Mouse (Mus musculus): ENCODE data around the gene Sec14l4. TPM values are rescaled to one million over a fixed set of nuclear protein-coding genes. Genes with fewer than 3 reads are reported as not detected.
A peak's percentile ranks its signal among the peaks of the same experiment; 100 is the strongest.
"Not testable (repeated sequence)": the region's sequence is repeated elsewhere in the genome, so short reads cannot be mapped to it uniquely, and the experiment has no call there.

Sec14l4 gene
- polyA plus RNA-seq, 1 experiment from 2014 or later, result 35.9 TPM

DNA sequence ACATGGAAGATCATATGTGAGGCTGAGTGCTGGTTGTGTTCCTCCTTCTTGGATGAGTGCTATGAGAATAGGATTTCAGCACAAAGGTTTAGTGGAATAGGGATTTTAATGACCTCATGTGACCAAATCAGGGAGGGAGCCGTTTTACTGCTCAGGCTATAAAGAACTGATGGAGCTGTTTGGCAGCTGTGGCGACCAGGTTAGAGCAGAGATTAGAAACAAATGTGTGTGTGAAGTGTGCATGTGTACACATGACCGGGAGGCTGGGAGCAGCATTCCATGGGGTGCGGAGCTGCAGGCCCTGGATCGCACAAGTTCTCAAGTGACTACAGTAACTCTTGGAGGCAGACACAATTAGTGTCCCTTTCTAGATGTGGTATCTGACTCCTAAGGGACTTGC lies 31.7 kb upstream of the Sec14l4 start:
- no peak overlapping the region for H3K4me2 ChIP-seq (replicated peaks; ENCODE audit: low read depth, low read length)
- H3K27me3 ChIP-seq (replicated peaks; ENCODE audit: insufficient read depth, low read length), result peaks cover 23% of the 10 kb centered on the region
- H3K4me1 ChIP-seq (ENCODE audit: insufficient read depth, low read depth, low read length), result no peaks in the 10 kb centered on the region
- H3K9me3 ChIP-seq (ENCODE audit: low read length), result no peaks in the 10 kb centered on the region
- no peak overlapping the region for H3K4me3 ChIP-seq (ENCODE audit: low read depth, low read length)
- ATAC-seq (no peak), DNase-seq (ENCODE audit: low spot score) (no peak)
- 68% methylated on average over 5 of the region's 5 CpGs for WGBS
- no peaks in the 10 kb centered on the region for H3K36me3 ChIP-seq (ENCODE audit: insufficient read depth, low read length)
- no peak overlapping the region for H3K27ac ChIP-seq (ENCODE audit: low read length)
- no peak overlapping the region for H3K9ac ChIP-seq (replicated peaks; ENCODE audit: low read depth)
- TF ChIP-seq CTCF (IDR thresholded peaks at IDR 0.05), result no peak
- TF ChIP-seq EP300 (IDR thresholded peaks at IDR 0.05), result no peak

DNA sequence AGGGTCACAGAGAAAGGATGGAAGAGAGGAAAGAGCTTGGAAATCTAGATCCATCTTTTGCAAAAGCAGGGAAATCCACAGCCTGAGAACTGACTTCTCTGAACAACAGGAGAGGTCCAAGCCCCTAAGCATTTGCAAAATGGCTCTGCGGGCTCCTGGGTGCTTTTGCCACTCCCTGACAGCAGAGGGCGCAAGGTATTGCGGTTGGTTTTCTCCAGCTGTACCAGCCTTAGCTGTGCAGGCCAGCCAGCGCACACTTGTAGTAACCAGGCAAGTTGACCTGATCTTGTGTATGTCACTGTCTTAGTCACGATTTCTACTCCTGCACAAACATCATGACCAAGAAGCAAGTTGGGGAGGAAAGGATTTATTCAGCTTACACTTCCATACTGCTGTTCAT lies 29.7 kb upstream of the Sec14l4 start:
- WGBS, result 10% methylated on average over 5 of the region's 5 CpGs
- Histone ChIP-seq H3K9me3 (ENCODE audit: low read length) (no peaks in the 10 kb centered on the region), H3K4me2 (replicated peaks; ENCODE audit: low read depth, low read length) (no peak overlapping the region), H3K4me3 (ENCODE audit: low read depth, low read length) (no peak overlapping the region), H3K9ac (replicated peaks; ENCODE audit: low read depth) (no peak overlapping the region), H3K27me3 (replicated peaks; ENCODE audit: insufficient read depth, low read length) (peaks cover 23% of the 10 kb centered on the region), H3K27ac (ENCODE audit: low read length) (no peak overlapping the region), H3K36me3 (ENCODE audit: insufficient read depth, low read length) (no peaks in the 10 kb centered on the region), H3K4me1 (ENCODE audit: insufficient read depth, low read depth, low read length) (no peaks in the 10 kb centered on the region)
- TF ChIP-seq CTCF (IDR thresholded peaks at IDR 0.05) (peak; percentile 85), EP300 (IDR thresholded peaks at IDR 0.05) (no peak)
- peak; percentile 73 for DNase-seq (ENCODE audit: low spot score)
- peak; percentile 57 for ATAC-seq

DNA sequence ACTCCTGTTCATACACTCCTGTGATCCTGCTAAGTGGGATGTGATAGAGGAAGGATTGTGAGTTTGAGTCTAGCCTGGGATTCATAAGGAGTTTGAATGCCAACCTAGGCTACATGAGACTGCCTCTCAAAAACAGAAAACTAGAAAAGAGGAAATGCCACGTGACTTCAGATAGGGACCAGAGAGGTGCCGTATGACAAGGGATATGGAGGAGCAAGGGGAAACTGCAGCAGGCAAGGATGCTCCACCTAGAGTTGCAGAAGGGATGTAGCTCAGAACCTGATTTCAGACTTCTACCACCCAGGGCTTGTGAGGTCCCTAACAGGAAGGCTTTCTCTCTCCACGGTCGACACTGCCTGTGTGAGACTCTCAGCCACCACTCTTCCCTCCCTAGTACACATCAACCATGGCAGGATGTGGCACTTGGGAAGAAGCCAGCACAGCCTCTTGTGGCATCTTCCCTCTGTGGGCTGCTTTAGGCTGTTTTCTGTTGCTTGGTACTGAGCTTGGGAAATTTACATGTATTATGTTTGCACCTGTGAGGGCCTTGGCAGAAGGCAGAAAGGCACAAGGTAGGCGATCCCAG lies 25.9 kb upstream of the Sec14l4 start:
- DNase-seq (ENCODE audit: low spot score) (no peak), ATAC-seq (no peak)
- no peak overlapping the region for H3K27ac ChIP-seq (ENCODE audit: low read length)
- no peak overlapping the region for H3K4me2 ChIP-seq (replicated peaks; ENCODE audit: low read depth, low read length)
- H3K4me3 ChIP-seq (ENCODE audit: low read depth, low read length), result no peak overlapping the region
- no peak overlapping the region for H3K9ac ChIP-seq (replicated peaks; ENCODE audit: low read depth)
- no peaks in the 10 kb centered on the region for H3K9me3 ChIP-seq (ENCODE audit: low read length)
- no peaks in the 10 kb centered on the region for H3K27me3 ChIP-seq (replicated peaks; ENCODE audit: insufficient read depth, low read length)
- TF ChIP-seq EP300 (IDR thresholded peaks at IDR 0.05) (no peak), CTCF (IDR thresholded peaks at IDR 0.05) (no peak)
- H3K4me1 ChIP-seq (ENCODE audit: insufficient read depth, low read depth, low read length), result no peaks in the 10 kb centered on the region
- H3K36me3 ChIP-seq (ENCODE audit: insufficient read depth, low read length), result no peaks in the 10 kb centered on the region
- WGBS, result 52% methylated on average over 5 of the region's 5 CpGs

DNA sequence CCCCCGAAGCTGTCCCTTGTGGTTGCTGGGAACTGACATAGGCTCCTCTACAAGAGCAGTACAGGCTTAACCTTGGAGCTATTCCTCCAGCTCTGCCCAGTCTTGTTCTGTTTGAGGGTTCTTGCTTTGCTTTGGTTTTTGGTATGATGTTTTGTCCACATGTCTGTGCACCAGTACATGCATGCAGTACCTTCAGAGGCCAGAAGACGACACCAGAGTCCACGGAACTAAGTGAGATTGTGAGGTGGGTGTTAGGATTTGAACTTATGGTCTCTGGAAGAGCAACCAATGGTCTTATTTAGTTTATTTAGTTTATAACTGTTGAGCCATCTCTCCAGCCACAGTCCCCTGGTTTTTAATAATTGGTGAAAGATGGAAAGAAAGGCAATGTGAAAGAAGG lies 24.8 kb upstream of the Sec14l4 start:
- H3K4me3 ChIP-seq (ENCODE audit: low read depth, low read length), result no peak overlapping the region
- H3K4me2 ChIP-seq (replicated peaks; ENCODE audit: low read depth, low read length), result no peak overlapping the region
- no peak for DNase-seq (ENCODE audit: low spot score)
- no peak for ATAC-seq
- H3K36me3 ChIP-seq (ENCODE audit: insufficient read depth, low read length), result no peaks in the 10 kb centered on the region
- H3K27me3 ChIP-seq (replicated peaks; ENCODE audit: insufficient read depth, low read length), result no peaks in the 10 kb centered on the region
- H3K27ac ChIP-seq (ENCODE audit: low read length), result no peak overlapping the region
- TF ChIP-seq EP300 (IDR thresholded peaks at IDR 0.05), result no peak
- TF ChIP-seq CTCF (IDR thresholded peaks at IDR 0.05), result peak; percentile 70
- H3K9me3 ChIP-seq (ENCODE audit: low read length), result no peaks in the 10 kb centered on the region
- H3K9ac ChIP-seq (replicated peaks; ENCODE audit: low read depth), result no peak overlapping the region
- WGBS, result 69% methylated on average over 3 of the region's 3 CpGs
- no peaks in the 10 kb centered on the region for H3K4me1 ChIP-seq (ENCODE audit: insufficient read depth, low read depth, low read length)

DNA sequence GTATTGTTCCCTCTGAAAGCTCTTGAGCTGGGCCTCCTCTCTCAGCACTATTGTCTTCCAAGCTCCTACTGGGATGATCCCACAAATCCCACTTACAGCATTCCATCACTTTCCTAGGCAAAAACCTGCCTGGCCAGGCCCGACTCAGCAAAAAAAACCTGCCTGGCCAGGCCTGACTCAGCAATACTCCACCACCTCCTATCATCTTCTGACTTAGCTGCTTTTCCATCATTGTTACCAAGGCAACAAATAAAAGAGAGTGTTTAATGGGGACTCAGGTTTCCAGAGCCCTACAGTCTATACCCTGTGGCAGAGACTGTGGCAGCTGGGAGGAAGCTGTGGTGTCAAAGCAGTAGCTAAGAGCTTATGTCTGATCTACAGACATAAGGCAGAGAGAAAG lies 18.6 kb upstream of the Sec14l4 start:
- no peak for TF ChIP-seq CTCF (IDR thresholded peaks at IDR 0.05)
- no peak for TF ChIP-seq EP300 (IDR thresholded peaks at IDR 0.05)
- 69% methylated on average over 1 of the region's 1 CpGs for WGBS
- Histone ChIP-seq H3K27me3 (replicated peaks; ENCODE audit: insufficient read depth, low read length) (no peaks in the 10 kb centered on the region), H3K36me3 (ENCODE audit: insufficient read depth, low read length) (no peaks in the 10 kb centered on the region), H3K4me3 (ENCODE audit: low read depth, low read length) (no peak overlapping the region), H3K9me3 (ENCODE audit: low read length) (no peaks in the 10 kb centered on the region), H3K9ac (replicated peaks; ENCODE audit: low read depth) (no peak overlapping the region), H3K27ac (ENCODE audit: low read length) (no peak overlapping the region), H3K4me1 (ENCODE audit: insufficient read depth, low read depth, low read length) (no peaks in the 10 kb centered on the region), H3K4me2 (replicated peaks; ENCODE audit: low read depth, low read length) (no peak overlapping the region)
- ATAC-seq (no peak), DNase-seq (ENCODE audit: low spot score) (no peak)

DNA sequence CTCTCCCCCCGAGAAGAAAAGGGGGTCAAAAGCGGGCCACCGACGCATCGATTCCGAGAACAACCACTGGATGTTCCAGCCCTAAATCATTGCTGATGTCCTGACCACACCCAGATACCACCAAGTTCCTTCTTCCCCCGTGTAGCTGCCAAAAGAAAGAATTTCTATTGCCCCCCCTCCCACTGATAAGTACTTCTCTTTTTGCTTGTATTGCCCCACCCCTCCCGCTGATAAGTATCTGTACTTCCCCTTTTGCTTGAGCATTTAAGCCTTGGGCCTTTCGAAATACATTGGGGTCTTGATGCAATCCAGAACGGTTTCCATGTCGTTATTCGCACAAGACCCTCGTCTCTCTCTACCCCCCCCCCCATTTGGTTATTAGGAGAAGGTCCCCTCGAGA lies 15.5 kb upstream of the Sec14l4 start:
- H3K36me3 ChIP-seq (ENCODE audit: insufficient read depth, low read length); H3K27ac ChIP-seq (ENCODE audit: low read length); H3K9me3 ChIP-seq (ENCODE audit: low read length); ATAC-seq; H3K27me3 ChIP-seq (replicated peaks; ENCODE audit: insufficient read depth, low read length); H3K4me3 ChIP-seq (ENCODE audit: low read depth, low read length); H3K4me2 ChIP-seq (replicated peaks; ENCODE audit: low read depth, low read length); H3K4me1 ChIP-seq (ENCODE audit: insufficient read depth, low read depth, low read length); DNase-seq (ENCODE audit: low spot score); H3K9ac ChIP-seq (replicated peaks; ENCODE audit: low read depth): not testable (repeated sequence)
- WGBS, result 78% methylated on average over 14 of the region's 14 CpGs

DNA sequence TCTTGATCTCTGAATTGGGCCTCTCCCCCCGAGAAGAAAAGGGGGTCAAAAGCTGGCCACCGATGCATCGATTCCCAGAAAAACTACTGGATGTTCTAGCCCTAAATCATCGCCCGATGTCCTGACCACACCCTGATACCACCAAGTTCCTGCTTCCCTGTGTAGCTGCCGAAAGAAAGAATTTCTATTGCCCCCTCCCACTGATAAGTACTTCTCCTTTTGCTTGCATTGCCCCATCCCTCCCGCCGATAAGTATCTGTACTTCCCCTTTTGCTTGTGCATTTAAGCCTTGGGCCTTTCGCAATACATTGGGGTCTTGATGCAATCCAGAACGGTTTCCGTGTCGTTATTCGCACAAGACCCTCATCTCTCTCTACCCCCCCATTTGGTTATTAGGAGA lies 9.2 kb upstream of the Sec14l4 start:
- not testable (repeated sequence) for H3K9me3 ChIP-seq (ENCODE audit: low read length); H3K9ac ChIP-seq (replicated peaks; ENCODE audit: low read depth); H3K4me1 ChIP-seq (ENCODE audit: insufficient read depth, low read depth, low read length); DNase-seq (ENCODE audit: low spot score); ATAC-seq; H3K4me3 ChIP-seq (ENCODE audit: low read depth, low read length); H3K36me3 ChIP-seq (ENCODE audit: insufficient read depth, low read length); H3K27me3 ChIP-seq (replicated peaks; ENCODE audit: insufficient read depth, low read length); H3K27ac ChIP-seq (ENCODE audit: low read length); H3K4me2 ChIP-seq (replicated peaks; ENCODE audit: low read depth, low read length)
- 76% methylated on average over 13 of the region's 13 CpGs for WGBS

All from lung, postnatal 0 days (tissue).